Mouse (Mus musculus) liver, adult (tissue): Measurements from ENCODE around the gene Micu1.

ENCODE experiments used
- GATA4 ChIP-seq: IDR thresholded peaks from 2 replicates; pipeline ENCODE4 v1.6.1; 2014; ENCODE audit warnings: mild to moderate bottlenecking, low read length; ENCODE audit not compliant: insufficient replicate concordance

The Micu1 gene

GRCm38 (mm10) chr10:59895460-59896186 is 193.3 kb downstream of the Micu1 start:
- TF ChIP-seq GATA4, result no peak

GRCm38 (mm10) chr10:59896211-59896610 is 193.9 kb downstream of the Micu1 start:
- no peak for TF ChIP-seq GATA4

- no peak for TF ChIP-seq GATA4
Observed at GRCm38 (mm10) chr10:59896911-59897331, 194.6 kb downstream of the Micu1 start.

- TF ChIP-seq GATA4, result no peak
Observed at GRCm38 (mm10) chr10:59897511-59897910, 195.2 kb downstream of the Micu1 start.

- no peak for TF ChIP-seq GATA4
Observed at GRCm38 (mm10) chr10:59898180-59898778, 196.0 kb downstream of the Micu1 start.

- no peak for TF ChIP-seq GATA4
Observed at GRCm38 (mm10) chr10:59898935-59899334, 196.7 kb downstream of the Micu1 start.

- no peak for TF ChIP-seq GATA4
Observed at GRCm38 (mm10) chr10:59899341-59900173, 197.3 kb downstream of the Micu1 start.

GRCm38 (mm10) chr10:59900174-59900435 is 197.8 kb downstream of the Micu1 start:
- TF ChIP-seq GATA4, result no peak

- TF ChIP-seq GATA4, result no peak
Observed at GRCm38 (mm10) chr10:59900939-59901338, 198.7 kb downstream of the Micu1 start.

- TF ChIP-seq GATA4, result no peak
Observed at GRCm38 (mm10) chr10:59901463-59901862, 199.2 kb downstream of the Micu1 start.

GRCm38 (mm10) chr10:59901986-59902605 is 199.8 kb downstream of the Micu1 start:
- TF ChIP-seq GATA4, result no peak

- no peak for TF ChIP-seq GATA4
Observed at GRCm38 (mm10) chr10:59902606-59902990, 200.3 kb downstream of the Micu1 start.

- no peak for TF ChIP-seq GATA4
Observed at GRCm38 (mm10) chr10:59903170-59903569, 200.9 kb downstream of the Micu1 start.

GRCm38 (mm10) chr10:59907080-59907609 is 204.9 kb downstream of the Micu1 start:
- no peak for TF ChIP-seq GATA4

- TF ChIP-seq GATA4, result no peak
Observed at GRCm38 (mm10) chr10:59907695-59908299, 205.5 kb downstream of the Micu1 start.
